Mouse (Mus musculus) embryonic facial prominence, embryonic 11.5 days (tissue): ENCODE results near the gene Prickle4. TPM values are rescaled to one million over a fixed set of nuclear protein-coding genes. Genes with fewer than 3 reads are reported as not detected.
"Not testable (repeated sequence)": the region's sequence is repeated elsewhere in the genome, so short reads cannot be mapped to it uniquely, and the experiment has no call there.

Experiments used
- ATAC-seq: fragments of 200-750 bp; cut with Nextera tagmentation; replicated peaks from 2 replicates; pipeline ENCODE4 v1.8.0; 2017; ENCODE audit warnings: low read depth; ENCODE audit not compliant: insufficient number of reproducible peaks, low FRiP score, low TSS enrichment
- DNase-seq: peaks from one replicate; pipeline ENCODE4 v3.0.0-alpha.2; 2015; ENCODE audit warnings: low spot score
- H3K27ac ChIP-seq: fragments of 300-500 bp; sonication (generic); replicated peaks from 2 replicates; pipeline ENCODE4 v1.5.1; 2014; ENCODE audit warnings: mild to moderate bottlenecking, low read depth, low read length, control low read depth
- H3K27me3 ChIP-seq: fragments of 300-500 bp; sonication (generic); 2 replicates; pipeline ENCODE4 v1.6.1; 2014; ENCODE audit warnings: mild to moderate bottlenecking, low read length, moderate library complexity, mixed read lengths; ENCODE audit not compliant: control insufficient read depth, insufficient read depth
- H3K36me3 ChIP-seq: fragments of 300-500 bp; sonication (generic); replicated peaks from 2 replicates; pipeline ENCODE4 v1.6.1; 2014; ENCODE audit warnings: low read depth, mild to moderate bottlenecking, low read length, moderate library complexity, mixed read lengths; ENCODE audit not compliant: control insufficient read depth, insufficient read depth
- H3K4me1 ChIP-seq: fragments of 300-500 bp; sonication (generic); 2 replicates; pipeline ENCODE4 v1.6.1; 2014; ENCODE audit warnings: low read length, mixed read lengths; ENCODE audit not compliant: control insufficient read depth, insufficient read depth
- H3K4me2 ChIP-seq: fragments of 300-500 bp; sonication (generic); 2 replicates; pipeline ENCODE4 v1.6.1; 2014; ENCODE audit warnings: low read depth, mild to moderate bottlenecking, control low read depth, low read length, moderate library complexity
- H3K4me3 ChIP-seq: fragments of 300-500 bp; sonication (generic); 2 replicates; pipeline ENCODE4 v1.5.1; 2014; ENCODE audit warnings: low read depth, low read length, control low read depth
- H3K9ac ChIP-seq: fragments of 300-500 bp; sonication (generic); replicated peaks from 2 replicates; pipeline ENCODE4 v1.6.1; 2014; ENCODE audit warnings: mild to moderate bottlenecking, control low read depth, low read length
- H3K9me3 ChIP-seq: fragments of 300-500 bp; sonication (generic); replicated peaks from 2 replicates; pipeline ENCODE4 v1.6.1; 2016; ENCODE audit warnings: mild to moderate bottlenecking, low read length, inconsistent platforms, mixed read lengths; ENCODE audit not compliant: control insufficient read depth
- WGBS: fragments of 180-500 bp; shearing (Covaris S2); extraction: QIAGEN DNeasy Blood & Tissue Kit; methylation state at CpG from one replicate; pipeline ENCODE4 v1.1.7; 2014; 5-methylcytosine and 5-hydroxymethylcytosine counted together
- polyA plus RNA-seq: library from polyadenylated mRNA; unstranded; fragments of >200 nt; fragmentation: Nextera tagmentation; extraction: Ambion mirVana; gene quantifications from 2 replicates; pipeline ENCODE4 v1.2.1, GENCODE M21; 2014

Prickle4 gene
- polyA plus RNA-seq, 1 experiment from 2014 or later = 0.27 TPM

DNA sequence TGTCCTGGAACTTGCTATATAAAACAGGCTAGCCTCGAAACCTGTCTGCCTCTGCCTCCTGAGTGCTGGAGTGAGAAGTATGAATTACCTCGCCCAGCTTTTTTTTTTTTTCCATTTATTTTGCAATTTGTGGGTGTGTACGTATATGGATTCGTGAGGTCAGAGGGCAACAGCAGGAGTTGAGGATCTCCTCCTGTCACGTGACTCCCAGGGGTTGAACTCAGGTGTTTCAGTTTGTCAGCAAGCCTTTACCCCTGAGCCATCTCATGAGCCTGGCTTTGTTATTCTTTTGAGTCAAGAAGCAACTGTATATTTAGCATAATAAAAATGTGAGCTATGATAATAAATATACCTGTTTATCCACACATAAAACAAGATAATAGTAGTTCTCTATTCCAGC lies 38.8 kb downstream of the Prickle4 start:
- no peak overlapping the region for H3K9ac ChIP-seq
- DNase-seq (no peak), ATAC-seq (no peak)
- H3K4me1 ChIP-seq = no peaks in the 10 kb centered on the region
- no peaks in the 10 kb centered on the region for H3K9me3 ChIP-seq
- H3K4me2 ChIP-seq = no peak overlapping the region
- 77% methylated on average over 5 of the region's 5 CpGs for WGBS
- H3K4me3 ChIP-seq = no peak overlapping the region
- H3K27me3 ChIP-seq = no peaks in the 10 kb centered on the region
- H3K36me3 ChIP-seq = no peaks in the 10 kb centered on the region
- no peak overlapping the region for H3K27ac ChIP-seq

GRCm38 (mm10) chr17:47654346-47654745 lies 40.2 kb downstream of the Prickle4 start:
- H3K27ac ChIP-seq, DNase-seq, H3K9ac ChIP-seq, H3K36me3 ChIP-seq, ATAC-seq, H3K4me2 ChIP-seq, H3K27me3 ChIP-seq, H3K9me3 ChIP-seq, H3K4me1 ChIP-seq, H3K4me3 ChIP-seq: not testable (repeated sequence)
- WGBS = 91% methylated on average over 8 of the region's 8 CpGs

GRCm38 (mm10) chr17:47651953-47652352 lies 42.6 kb downstream of the Prickle4 start:
- H3K36me3 ChIP-seq = no peaks in the 10 kb centered on the region
- H3K9ac ChIP-seq = no peak overlapping the region
- H3K27me3 ChIP-seq = no peaks in the 10 kb centered on the region
- H3K4me2 ChIP-seq = no peak overlapping the region
- H3K4me3 ChIP-seq = no peak overlapping the region
- WGBS = 67% methylated on average over 2 of the region's 2 CpGs
- no peak for DNase-seq
- H3K4me1 ChIP-seq = no peaks in the 10 kb centered on the region
- no peak overlapping the region for H3K27ac ChIP-seq
- no peak for ATAC-seq
- H3K9me3 ChIP-seq = no peaks in the 10 kb centered on the region

- no peaks in the 10 kb centered on the region for H3K9me3 ChIP-seq
- no peak overlapping the region for H3K27ac ChIP-seq
- H3K36me3 ChIP-seq = no peaks in the 10 kb centered on the region
- H3K4me2 ChIP-seq = no peak overlapping the region
- no peak for DNase-seq
- no peak; the same call in 1 of the 2 replicates for ATAC-seq
- no peak overlapping the region for H3K4me3 ChIP-seq
- H3K27me3 ChIP-seq = no peaks in the 10 kb centered on the region
- no peaks in the 10 kb centered on the region for H3K4me1 ChIP-seq
- no peak overlapping the region for H3K9ac ChIP-seq
- WGBS = 70% methylated on average over 4 of the region's 4 CpGs
Observed at GRCm38 (mm10) chr17:47648966-47649365, 45.6 kb downstream of the Prickle4 start.

DNA sequence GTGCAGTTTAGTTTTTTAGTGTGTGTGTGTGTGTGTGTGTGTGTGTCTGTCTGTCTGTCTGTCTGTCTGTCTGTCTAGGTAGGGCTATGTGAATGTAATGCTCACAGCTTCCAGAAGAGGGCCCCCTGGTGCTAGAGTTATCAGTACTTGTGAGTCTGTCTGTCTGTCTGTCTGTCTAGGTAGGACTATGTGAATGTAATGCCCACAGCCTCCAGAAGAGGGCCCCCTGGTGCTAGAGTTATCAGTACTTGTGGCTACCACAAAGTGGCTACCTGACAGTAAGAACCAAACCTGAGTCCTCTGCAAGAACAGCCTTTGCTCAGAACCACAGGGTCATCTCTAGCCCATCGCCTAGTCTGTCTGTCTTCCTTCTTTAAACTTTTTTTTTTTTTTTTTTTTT lies 47.9 kb downstream of the Prickle4 start:
- ATAC-seq (no peak), DNase-seq (peak; percentile 62)
- Histone ChIP-seq H3K4me3 (no peak overlapping the region), H3K27ac (no peak overlapping the region), H3K27me3 (no peaks in the 10 kb centered on the region), H3K4me2 (no peak overlapping the region), H3K9ac (no peak overlapping the region), H3K9me3 (no peaks in the 10 kb centered on the region), H3K36me3 (no peaks in the 10 kb centered on the region), H3K4me1 (no peaks in the 10 kb centered on the region)
- 64% methylated on average over 1 of the region's 1 CpGs for WGBS

DNA sequence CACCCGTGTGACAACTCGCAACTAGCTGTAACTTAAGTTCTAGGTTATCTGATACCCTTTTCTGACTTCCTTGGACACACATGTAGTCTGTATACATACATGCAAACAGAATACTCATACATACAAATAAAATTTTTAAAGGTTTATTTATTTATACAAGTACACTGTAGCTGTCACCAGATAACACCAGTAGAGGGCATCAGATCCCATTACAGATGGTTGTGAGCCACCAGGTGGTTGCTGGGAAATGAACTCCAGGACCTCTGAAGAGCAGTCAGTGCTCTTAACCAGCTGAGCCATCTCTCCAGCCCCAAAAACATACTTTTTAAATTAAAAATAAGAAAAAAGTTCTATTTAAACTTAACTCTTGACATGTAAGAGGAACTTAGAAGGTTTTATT lies 51.5 kb downstream of the Prickle4 start:
- no peak overlapping the region for H3K4me3 ChIP-seq
- no peaks in the 10 kb centered on the region for H3K9me3 ChIP-seq
- no peak overlapping the region for H3K27ac ChIP-seq
- no peak for DNase-seq
- ATAC-seq = no peak
- no peaks in the 10 kb centered on the region for H3K4me1 ChIP-seq
- 81% methylated on average over 2 of the region's 2 CpGs for WGBS
- H3K27me3 ChIP-seq = no peaks in the 10 kb centered on the region
- H3K4me2 ChIP-seq = no peak overlapping the region
- H3K9ac ChIP-seq = no peak overlapping the region
- no peaks in the 10 kb centered on the region for H3K36me3 ChIP-seq

Other genes starting within 250 kb of the Prickle4 start
- 27.6 and 29.4 TPM in 2 replicates for gene Taf8, start 192.4 kb downstream of the Prickle4 start, polyA plus RNA-seq
- 291 and 294 TPM in 2 replicates for gene Ccnd3, start 189.7 kb downstream of the Prickle4 start, polyA plus RNA-seq
- gene Bysl, start 83.2 kb downstream of the Prickle4 start, polyA plus RNA-seq = 30.4 and 31.4 TPM in 2 replicates
- gene Med20, start 83.2 kb downstream of the Prickle4 start, polyA plus RNA-seq = 47.1 and 48.0 TPM in 2 replicates
- gene Gm20517, start 83.1 kb downstream of the Prickle4 start, polyA plus RNA-seq = 0.98 and 1.9 TPM in 2 replicates
- 4.3 and 5.2 TPM in 2 replicates for gene Usp49, start 64.0 kb downstream of the Prickle4 start, polyA plus RNA-seq
- 394 and 398 TPM in 2 replicates for gene Tomm6, start 6.3 kb downstream of the Prickle4 start, polyA plus RNA-seq
- gene Frs3, start 5.7 kb downstream of the Prickle4 start, polyA plus RNA-seq = 3.5 and 3.6 TPM in 2 replicates
- 1.7 and 2.4 TPM in 2 replicates for gene Gm21981, start 281 bp downstream of the Prickle4 start, polyA plus RNA-seq
- 0.15 TPM in 1 of 2 replicates, not detected in the other for gene Pgc, start 32.1 kb upstream of the Prickle4 start, polyA plus RNA-seq
- gene Tfeb, start 42.3 kb upstream of the Prickle4 start, polyA plus RNA-seq = 2.1 and 2.8 TPM in 2 replicates
- 75.2 and 95.7 TPM in 2 replicates for gene Mdfi, start 140.0 kb upstream of the Prickle4 start, polyA plus RNA-seq
- gene Foxp4, start 229.9 kb upstream of the Prickle4 start, polyA plus RNA-seq = 29.0 and 32.4 TPM in 2 replicates